Mouse (Mus musculus): ENCODE data around the gene Vmn1r211. TPM values are rescaled to one million over a fixed set of nuclear protein-coding genes. Genes with fewer than 3 reads are reported as not detected.

Gene Vmn1r211
- polyA plus RNA-seq, 1 experiment from 2014 or later = not detected

Other genes starting within 250 kb of the Vmn1r211 start
- not detected in 2 replicates for gene Vmn1r206, start 233.3 kb downstream of the Vmn1r211 start, polyA plus RNA-seq (2014; fragmentation: Nextera tagmentation; extraction: Ambion mirVana)
- gene Vmn1r207-ps, start 127.9 kb downstream of the Vmn1r211 start, polyA plus RNA-seq (2014; fragmentation: Nextera tagmentation; extraction: Ambion mirVana) = not detected in 2 replicates
- not detected in 2 replicates for gene Vmn1r208, start 80.2 kb downstream of the Vmn1r211 start, polyA plus RNA-seq (2014; fragmentation: Nextera tagmentation; extraction: Ambion mirVana)
- not detected in 2 replicates for gene Vmn1r209, start 47.9 kb downstream of the Vmn1r211 start, polyA plus RNA-seq (2014; fragmentation: Nextera tagmentation; extraction: Ambion mirVana)
- gene Vmn1r210, start 26.2 kb downstream of the Vmn1r211 start, polyA plus RNA-seq (2014; fragmentation: Nextera tagmentation; extraction: Ambion mirVana) = not detected in 2 replicates
- not detected in 2 replicates for gene Vmn1r212, start 26.6 kb upstream of the Vmn1r211 start, polyA plus RNA-seq (2014; fragmentation: Nextera tagmentation; extraction: Ambion mirVana)
- not detected in 2 replicates for gene Vmn1r213, start 150.1 kb upstream of the Vmn1r211 start, polyA plus RNA-seq (2014; fragmentation: Nextera tagmentation; extraction: Ambion mirVana)
- gene Vmn1r214, start 172.9 kb upstream of the Vmn1r211 start, polyA plus RNA-seq (2014; fragmentation: Nextera tagmentation; extraction: Ambion mirVana) = not detected in 2 replicates
- not detected in 2 replicates for gene Vmn1r215, start 210.5 kb upstream of the Vmn1r211 start, polyA plus RNA-seq (2014; fragmentation: Nextera tagmentation; extraction: Ambion mirVana)

Measured in lung, embryonic 14.5 days (tissue).